Mouse (Mus musculus): ENCODE measurements at regions not wholly inside any gene's neighbourhood (a gene's known extent, or its start where the extent isn't known, plus 50 kb on each side); places are given as distances from the start of the nearest gene placed in this dataset.

GRCm38 (mm10) chr6:95179993-95180392, 63.0 kb downstream of the Kbtbd8 start:
- Histone ChIP-seq H3K4me3 (ENCODE audit: low read depth, low read length) (no peak overlapping the region), H3K27me3 (ENCODE audit: control insufficient read depth, insufficient read depth, low read length) (no peaks in the 10 kb centered on the region), H3K27ac (ENCODE audit: insufficient read depth, low read depth, low read length) (no peak overlapping the region), H3K36me3 (ENCODE audit: control insufficient read depth, insufficient read depth, low read length) (no peaks in the 10 kb centered on the region), H3K4me1 (ENCODE audit: control insufficient read depth, insufficient read depth, insufficient read length, low read length) (no peaks in the 10 kb centered on the region)
- TF ChIP-seq CTCF (IDR thresholded peaks at IDR 0.05; ENCODE audit: extremely low read depth, insufficient read length, insufficient replicate concordance, low read depth, low read length) = no peak
- 21% methylated on average over 2 of the region's 2 CpGs for WGBS

GRCm38 (mm10) chr6:95182238-95182637, 65.2 kb downstream of the Kbtbd8 start:
- WGBS = 5% methylated on average over 1 of the region's 1 CpGs
- Histone ChIP-seq H3K36me3 (ENCODE audit: control insufficient read depth, insufficient read depth, low read length) (no peaks in the 10 kb centered on the region), H3K4me3 (ENCODE audit: low read depth, low read length) (no peak overlapping the region), H3K4me1 (ENCODE audit: control insufficient read depth, insufficient read depth, insufficient read length, low read length) (no peaks in the 10 kb centered on the region), H3K27me3 (ENCODE audit: control insufficient read depth, insufficient read depth, low read length) (no peaks in the 10 kb centered on the region), H3K27ac (ENCODE audit: insufficient read depth, low read depth, low read length) (no peak overlapping the region)
- no peak for TF ChIP-seq POLR2A (IDR thresholded peaks at IDR 0.05; ENCODE audit: low read depth, low read length)
- TF ChIP-seq CTCF (IDR thresholded peaks at IDR 0.05; ENCODE audit: extremely low read depth, insufficient read length, insufficient replicate concordance, low read depth, low read length) = no peak

GRCm38 (mm10) chr6:95185074-95185931, 68.3 kb downstream of the Kbtbd8 start:
- no peak overlapping the region for H3K4me3 ChIP-seq (ENCODE audit: low read depth, low read length)
- 55% methylated on average over 7 of the region's 7 CpGs for WGBS
- TF ChIP-seq CTCF (IDR thresholded peaks at IDR 0.05; ENCODE audit: extremely low read depth, insufficient read length, insufficient replicate concordance, low read depth, low read length) = no peak
- no peak for TF ChIP-seq POLR2A (IDR thresholded peaks at IDR 0.05; ENCODE audit: low read depth, low read length)
- H3K36me3 ChIP-seq (ENCODE audit: control insufficient read depth, insufficient read depth, low read length) = no peaks in the 10 kb centered on the region
- no peaks in the 10 kb centered on the region for H3K27me3 ChIP-seq (ENCODE audit: control insufficient read depth, insufficient read depth, low read length)
- H3K4me1 ChIP-seq (ENCODE audit: control insufficient read depth, insufficient read depth, insufficient read length, low read length) = no peaks in the 10 kb centered on the region
- no peak overlapping the region for H3K27ac ChIP-seq (ENCODE audit: insufficient read depth, low read depth, low read length)

GRCm38 (mm10) chr6:95196631-95197030, 79.6 kb downstream of the Kbtbd8 start:
- no peaks in the 10 kb centered on the region for H3K27me3 ChIP-seq (ENCODE audit: control insufficient read depth, insufficient read depth, low read length)
- WGBS = 81% methylated on average over 2 of the region's 2 CpGs

GRCm38 (mm10) chr6:95198611-95199010, 81.6 kb downstream of the Kbtbd8 start:
- TF ChIP-seq CTCF (IDR thresholded peaks at IDR 0.05; ENCODE audit: extremely low read depth, insufficient read length, insufficient replicate concordance, low read depth, low read length) (no peak), POLR2A (IDR thresholded peaks at IDR 0.05; ENCODE audit: low read depth, low read length) (no peak)
- Histone ChIP-seq H3K27ac (ENCODE audit: insufficient read depth, low read depth, low read length) (no peak overlapping the region), H3K4me3 (ENCODE audit: low read depth, low read length) (no peak overlapping the region), H3K4me1 (ENCODE audit: control insufficient read depth, insufficient read depth, insufficient read length, low read length) (no peaks in the 10 kb centered on the region), H3K27me3 (ENCODE audit: control insufficient read depth, insufficient read depth, low read length) (no peaks in the 10 kb centered on the region), H3K36me3 (ENCODE audit: control insufficient read depth, insufficient read depth, low read length) (no peaks in the 10 kb centered on the region)
- 81% methylated on average over 6 of the region's 6 CpGs for WGBS

More at GRCm38 (mm10) chr6:95196631-95197030, 79.6 kb downstream of the Kbtbd8 start:
- no peak for TF ChIP-seq CTCF (IDR thresholded peaks at IDR 0.05; ENCODE audit: extremely low read depth, insufficient read length, insufficient replicate concordance, low read depth, low read length)
- TF ChIP-seq POLR2A (IDR thresholded peaks at IDR 0.05; ENCODE audit: low read depth, low read length) = no peak
- H3K27ac ChIP-seq (ENCODE audit: insufficient read depth, low read depth, low read length) = no peak overlapping the region
- no peak overlapping the region for H3K4me3 ChIP-seq (ENCODE audit: low read depth, low read length)
- no peaks in the 10 kb centered on the region for H3K36me3 ChIP-seq (ENCODE audit: control insufficient read depth, insufficient read depth, low read length)
- H3K4me1 ChIP-seq (ENCODE audit: control insufficient read depth, insufficient read depth, insufficient read length, low read length) = no peaks in the 10 kb centered on the region

GRCm38 (mm10) chr6:95202291-95202790, 85.3 kb downstream of the Kbtbd8 start:
- Histone ChIP-seq H3K27ac (ENCODE audit: insufficient read depth, low read depth, low read length) (no peak overlapping the region), H3K4me3 (ENCODE audit: low read depth, low read length) (no peak overlapping the region), H3K36me3 (ENCODE audit: control insufficient read depth, insufficient read depth, low read length) (no peaks in the 10 kb centered on the region), H3K27me3 (ENCODE audit: control insufficient read depth, insufficient read depth, low read length) (no peaks in the 10 kb centered on the region), H3K4me1 (ENCODE audit: control insufficient read depth, insufficient read depth, insufficient read length, low read length) (no peaks in the 10 kb centered on the region)
- TF ChIP-seq POLR2A (IDR thresholded peaks at IDR 0.05; ENCODE audit: low read depth, low read length) = no peak
- no peak for TF ChIP-seq CTCF (IDR thresholded peaks at IDR 0.05; ENCODE audit: extremely low read depth, insufficient read length, insufficient replicate concordance, low read depth, low read length)
- WGBS = 48% methylated on average over 6 of the region's 6 CpGs

GRCm38 (mm10) chr6:95202978-95203377, 85.9 kb downstream of the Kbtbd8 start:
- H3K27me3 ChIP-seq (ENCODE audit: control insufficient read depth, insufficient read depth, low read length) = no peaks in the 10 kb centered on the region
- H3K36me3 ChIP-seq (ENCODE audit: control insufficient read depth, insufficient read depth, low read length) = no peaks in the 10 kb centered on the region
- 76% methylated on average over 9 of the region's 9 CpGs for WGBS
- no peak overlapping the region for H3K4me3 ChIP-seq (ENCODE audit: low read depth, low read length)
- H3K4me1 ChIP-seq (ENCODE audit: control insufficient read depth, insufficient read depth, insufficient read length, low read length) = no peaks in the 10 kb centered on the region
- no peak overlapping the region for H3K27ac ChIP-seq (ENCODE audit: insufficient read depth, low read depth, low read length)
- TF ChIP-seq CTCF (IDR thresholded peaks at IDR 0.05; ENCODE audit: extremely low read depth, insufficient read length, insufficient replicate concordance, low read depth, low read length) (no peak), POLR2A (IDR thresholded peaks at IDR 0.05; ENCODE audit: low read depth, low read length) (no peak)

All from small intestine, adult 2 months (tissue).